Mouse (Mus musculus) kidney, embryonic 16.5 days (tissue): ENCODE data around the gene Capn5. TPM values are rescaled to one million over a fixed set of nuclear protein-coding genes. Genes with fewer than 3 reads are reported as not detected.
A peak's percentile ranks its signal among the peaks of the same experiment; 100 is the strongest.
"Not testable (repeated sequence)": the region's sequence is repeated elsewhere in the genome, so short reads cannot be mapped to it uniquely, and the experiment has no call there.

Experiments
- ATAC-seq: fragments of 200-750 bp; cut with Nextera tagmentation; 2 replicates; pipeline ENCODE4 v1.8.0; 2017; ENCODE audit warnings: moderate TSS enrichment; ENCODE audit not compliant: low FRiP score, low TSS enrichment
- H3K27ac ChIP-seq: fragments of 300-500 bp; sonication (generic); 2 replicates; pipeline ENCODE4 v1.5.1; 2014; ENCODE audit warnings: low read length
- H3K27me3 ChIP-seq: fragments of 300-500 bp; sonication (generic); 2 replicates; pipeline ENCODE4 v1.6.1; 2014; ENCODE audit warnings: low read length, control low read depth, mixed read lengths; ENCODE audit not compliant: insufficient read depth
- H3K36me3 ChIP-seq: fragments of 300-500 bp; sonication (generic); 2 replicates; pipeline ENCODE4 v1.6.1; 2014; ENCODE audit warnings: low read length, control low read depth, mixed read lengths; ENCODE audit not compliant: insufficient read depth
- H3K4me1 ChIP-seq: fragments of 300-500 bp; sonication (generic); 2 replicates; pipeline ENCODE4 v1.6.1; 2014; ENCODE audit warnings: low read length, control low read depth, mixed read lengths; ENCODE audit not compliant: insufficient read depth
- H3K4me2 ChIP-seq: fragments of 300-500 bp; sonication (generic); replicated peaks from 2 replicates; pipeline ENCODE4 v1.6.1; 2014; ENCODE audit warnings: low read depth, low read length
- H3K4me3 ChIP-seq: fragments of 300-500 bp; sonication (generic); 2 replicates; pipeline ENCODE4 v1.5.1; 2014; ENCODE audit warnings: mild to moderate bottlenecking, low read length
- H3K9ac ChIP-seq: fragments of 300-500 bp; sonication (generic); replicated peaks from 2 replicates; pipeline ENCODE4 v1.6.1; 2014; ENCODE audit warnings: low read length
- H3K9me3 ChIP-seq: fragments of 300-500 bp; sonication (generic); 2 replicates; pipeline ENCODE4 v1.6.1; 2016; ENCODE audit warnings: low read length, control low read depth
- WGBS: fragments of 180-500 bp; shearing (Covaris S2); extraction: QIAGEN DNeasy Blood & Tissue Kit; methylation state at CpG from one replicate; pipeline ENCODE4 v1.1.7; 2014; 5-methylcytosine and 5-hydroxymethylcytosine counted together
- polyA plus RNA-seq: library from polyadenylated mRNA; unstranded; fragments of >200 nt; fragmentation: Nextera tagmentation; extraction: Ambion mirVana; gene quantifications from 2 replicates; pipeline ENCODE4 v1.2.1, GENCODE M21; 2015

The Capn5 gene
- polyA plus RNA-seq, 1 experiment from 2014 or later, result 17.4 TPM

DNA sequence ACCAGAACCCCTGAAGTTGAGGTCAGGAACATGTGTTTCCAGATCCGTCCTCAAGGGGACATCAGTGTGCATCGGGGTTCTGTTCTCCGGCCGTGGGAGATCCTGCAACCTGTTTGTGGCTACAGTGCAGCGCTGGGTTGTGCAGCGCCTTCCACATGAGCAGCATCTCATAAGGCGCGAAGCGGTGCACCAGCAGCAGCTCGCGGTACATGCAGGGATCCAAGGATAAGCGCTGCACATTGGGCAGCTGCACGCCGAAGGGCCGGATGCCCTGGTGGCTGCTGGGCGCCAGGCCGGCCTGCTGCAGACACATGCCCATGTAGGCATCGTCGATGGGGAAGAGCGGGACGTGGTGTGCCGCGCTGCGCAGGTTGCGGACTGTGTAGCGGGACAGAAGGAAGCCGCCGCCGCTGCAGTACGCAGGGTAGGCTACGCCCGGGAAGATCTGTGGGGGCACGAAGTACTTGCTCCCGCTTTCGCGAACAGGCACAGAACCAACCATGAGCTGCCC, 15.5 kb upstream of the Capn5 start:
- WGBS, result 5% methylated on average over 36 of the region's 36 CpGs

DNA sequence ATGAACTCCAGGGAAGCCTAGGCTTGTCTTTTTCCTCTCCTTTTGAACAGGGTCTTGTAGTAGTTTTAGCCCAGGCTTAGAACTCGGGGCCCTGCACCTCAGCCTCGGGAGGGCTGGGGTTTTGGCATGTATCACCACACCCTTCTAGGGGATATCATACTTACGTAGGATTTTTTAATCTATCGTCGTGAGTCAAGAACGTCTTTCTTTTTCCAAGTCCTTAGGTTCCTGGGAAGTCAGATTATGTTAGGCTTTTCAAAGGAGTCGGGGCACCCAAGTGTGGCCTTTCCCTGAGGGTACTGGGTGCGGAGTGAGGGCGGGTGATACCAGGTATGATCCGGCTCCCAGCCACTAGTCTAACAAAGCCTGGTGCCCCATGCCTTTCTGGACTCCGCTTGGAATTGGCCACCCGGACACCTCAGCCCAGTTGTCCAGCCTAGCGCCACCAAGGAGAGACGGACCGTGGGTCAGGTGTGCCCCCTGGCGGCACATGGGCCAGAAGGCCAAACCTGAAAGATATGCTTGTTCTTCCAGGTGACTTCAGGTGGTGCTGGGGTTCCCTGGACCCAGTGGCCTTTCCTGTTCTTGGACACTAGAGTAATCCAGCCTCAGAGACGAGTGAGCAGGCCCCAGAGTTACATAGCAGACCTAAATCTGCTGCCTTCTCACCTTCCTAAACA, 13.6 kb upstream of the Capn5 start:
- H3K27ac ChIP-seq, result no peak overlapping the region
- H3K9ac ChIP-seq, result no peak overlapping the region
- H3K4me2 ChIP-seq, result no peak overlapping the region
- 58% methylated on average over 17 of the region's 17 CpGs for WGBS
- ATAC-seq, result peak; percentile 37; the same call in 1 of the 2 replicates
- peaks cover 40% of the 10 kb centered on the region for H3K27me3 ChIP-seq
- H3K4me1 ChIP-seq, result peaks cover 13% of the 10 kb centered on the region
- no peak overlapping the region for H3K4me3 ChIP-seq
- no peaks in the 10 kb centered on the region for H3K9me3 ChIP-seq
- H3K36me3 ChIP-seq, result no peaks in the 10 kb centered on the region

More for the DNA sequence above, 15.5 kb upstream of the Capn5 start:
- Histone ChIP-seq H3K9ac (peak overlapping the region; percentile 46; the same call in 1 of the 2 replicates), H3K4me1 (peaks cover 13% of the 10 kb centered on the region), H3K4me2 (peak overlapping the region; percentile 60), H3K27ac (no peak overlapping the region), H3K27me3 (peaks cover 40% of the 10 kb centered on the region), H3K36me3 (no peaks in the 10 kb centered on the region), H3K4me3 (peak overlapping the region; percentile 43), H3K9me3 (no peaks in the 10 kb centered on the region)
- peak; percentile 36 for ATAC-seq

DNA sequence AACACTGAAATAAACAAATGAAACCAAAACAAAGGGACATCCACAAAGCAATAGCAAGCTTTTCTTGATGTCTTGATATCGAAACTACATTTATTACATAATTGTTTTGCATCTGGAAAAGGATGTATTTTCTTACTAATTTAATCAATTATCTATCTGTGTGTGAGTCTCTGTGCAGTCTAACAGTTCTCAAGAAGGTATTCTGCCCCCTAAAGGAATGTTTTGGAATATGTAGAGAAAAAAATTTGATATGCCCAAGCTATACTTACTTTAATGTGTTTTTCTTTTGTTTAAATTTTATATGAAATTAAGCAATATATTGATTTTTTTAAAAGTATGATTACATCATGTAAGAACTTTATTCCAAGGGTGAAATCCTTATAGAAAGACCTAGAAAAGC, 12.5 kb upstream of the Capn5 start:
- no peak overlapping the region for H3K4me3 ChIP-seq
- peaks cover 35% of the 10 kb centered on the region for H3K27me3 ChIP-seq
- H3K9me3 ChIP-seq, result no peaks in the 10 kb centered on the region
- no peak overlapping the region for H3K9ac ChIP-seq
- H3K4me1 ChIP-seq, result peaks cover 13% of the 10 kb centered on the region
- no peak overlapping the region for H3K27ac ChIP-seq
- no peaks in the 10 kb centered on the region for H3K36me3 ChIP-seq
- ATAC-seq, result no peak
- WGBS, result 90% methylated on average over 1 of the region's 1 CpGs
- no peak overlapping the region for H3K4me2 ChIP-seq

DNA sequence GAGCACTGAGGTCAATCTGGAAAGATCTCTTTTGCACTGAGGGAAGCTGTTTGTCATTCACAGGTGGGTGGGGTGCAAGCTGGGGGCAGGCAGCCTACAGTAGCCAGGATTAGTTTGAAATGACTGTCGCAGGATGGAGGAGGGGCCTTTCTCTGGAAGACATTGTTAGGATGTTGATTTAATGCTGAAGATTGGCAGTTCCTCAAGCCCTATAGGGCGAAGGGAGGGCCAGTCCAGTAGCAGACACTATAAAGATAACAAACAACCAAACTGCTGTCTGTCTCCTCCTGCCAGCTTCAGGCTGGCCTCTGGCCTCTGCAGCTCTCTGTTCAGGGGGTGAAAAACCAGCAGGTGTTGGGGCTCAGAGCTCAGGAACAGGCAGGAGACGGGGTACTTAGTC, 11.7 kb upstream of the Capn5 start:
- Histone ChIP-seq H3K27me3 (peaks cover 27% of the 10 kb centered on the region), H3K4me2 (no peak overlapping the region), H3K36me3 (no peaks in the 10 kb centered on the region), H3K9ac (no peak overlapping the region), H3K4me3 (no peak overlapping the region), H3K27ac (no peak overlapping the region), H3K9me3 (no peaks in the 10 kb centered on the region), H3K4me1 (peaks cover 18% of the 10 kb centered on the region)
- no peak for ATAC-seq
- WGBS, result 24% methylated on average over 3 of the region's 3 CpGs

DNA sequence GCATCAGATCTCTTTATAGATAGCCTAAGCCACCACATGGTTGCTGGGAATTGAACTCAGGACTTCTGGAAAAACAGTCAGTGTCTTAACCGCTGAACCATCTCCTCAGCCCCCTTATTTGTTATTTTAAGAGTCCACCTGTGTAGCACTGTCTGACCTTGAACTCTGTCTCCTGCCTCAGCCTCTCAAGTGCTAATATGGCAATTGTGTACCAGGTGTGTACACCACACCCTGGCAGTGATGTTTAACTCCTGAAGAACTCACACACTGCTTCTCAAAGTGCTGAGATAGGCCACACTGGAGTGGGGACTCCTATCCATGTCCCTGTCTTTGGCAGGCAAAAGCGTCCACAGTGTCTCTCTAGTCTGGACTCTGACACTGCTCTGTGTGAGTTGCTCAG, 10.6 kb upstream of the Capn5 start:
- Histone ChIP-seq H3K4me3 (no peak overlapping the region), H3K27me3 (peaks cover 16% of the 10 kb centered on the region), H3K4me2 (no peak overlapping the region), H3K36me3 (no peaks in the 10 kb centered on the region), H3K4me1 (peaks cover 11% of the 10 kb centered on the region; the same call in 1 of the 2 replicates), H3K9me3 (no peaks in the 10 kb centered on the region), H3K27ac (no peak overlapping the region), H3K9ac (no peak overlapping the region)
- no peak for ATAC-seq
- WGBS, result 79% methylated on average over 2 of the region's 2 CpGs

DNA sequence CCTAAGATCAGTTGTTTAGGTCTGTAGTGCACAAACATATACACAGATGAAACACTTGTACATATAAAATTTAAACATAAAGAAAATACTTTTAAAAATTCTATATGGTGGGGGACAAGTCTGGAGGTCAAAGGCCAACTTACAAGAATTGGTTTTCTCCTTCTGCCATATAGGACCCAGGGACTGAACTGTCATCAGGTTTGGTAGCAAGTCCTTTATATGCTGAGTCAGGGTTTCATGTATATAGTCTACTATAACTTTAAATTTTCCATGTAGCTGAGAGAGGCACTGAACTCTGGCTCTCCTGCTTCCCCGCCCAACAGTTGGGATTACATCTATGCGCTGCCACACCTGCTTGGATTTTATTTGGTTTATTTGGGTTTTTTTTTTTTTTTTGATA, 10.2 kb upstream of the Capn5 start:
- 95% methylated on average over 2 of the region's 2 CpGs for WGBS
- H3K4me3 ChIP-seq, result no peak overlapping the region
- no peak overlapping the region for H3K9ac ChIP-seq
- no peak overlapping the region for H3K4me2 ChIP-seq
- ATAC-seq, result no peak
- H3K27ac ChIP-seq, result no peak overlapping the region
- H3K9me3 ChIP-seq, result no peaks in the 10 kb centered on the region
- H3K27me3 ChIP-seq, result peaks cover 11% of the 10 kb centered on the region
- H3K4me1 ChIP-seq, result peaks cover 7% of the 10 kb centered on the region; the same call in 1 of the 2 replicates
- no peaks in the 10 kb centered on the region for H3K36me3 ChIP-seq

DNA sequence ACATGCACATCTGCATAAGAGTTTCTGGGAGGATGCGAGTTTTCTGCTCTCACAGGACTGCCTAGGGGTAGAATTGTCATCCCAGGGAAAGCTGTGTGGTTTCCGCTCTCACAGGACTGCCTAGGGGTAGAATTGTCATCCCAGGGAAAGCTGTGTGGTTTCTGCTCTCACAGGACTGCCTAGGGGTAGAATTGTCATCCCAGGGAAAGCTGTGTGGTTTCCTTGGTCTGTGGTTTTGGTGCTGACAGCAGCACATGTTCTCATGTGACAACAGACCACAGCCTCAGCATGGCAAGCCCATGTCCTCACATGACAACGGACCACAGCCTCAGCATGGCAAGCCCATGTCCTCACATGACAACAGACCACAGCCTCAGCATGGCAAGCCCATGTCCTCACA, 9.3 kb upstream of the Capn5 start:
- H3K9ac ChIP-seq, H3K9me3 ChIP-seq, H3K4me3 ChIP-seq, H3K27me3 ChIP-seq, H3K36me3 ChIP-seq, H3K27ac ChIP-seq, H3K4me1 ChIP-seq, H3K4me2 ChIP-seq, ATAC-seq: not testable (repeated sequence)
- 81% methylated on average over 3 of the region's 3 CpGs for WGBS

DNA sequence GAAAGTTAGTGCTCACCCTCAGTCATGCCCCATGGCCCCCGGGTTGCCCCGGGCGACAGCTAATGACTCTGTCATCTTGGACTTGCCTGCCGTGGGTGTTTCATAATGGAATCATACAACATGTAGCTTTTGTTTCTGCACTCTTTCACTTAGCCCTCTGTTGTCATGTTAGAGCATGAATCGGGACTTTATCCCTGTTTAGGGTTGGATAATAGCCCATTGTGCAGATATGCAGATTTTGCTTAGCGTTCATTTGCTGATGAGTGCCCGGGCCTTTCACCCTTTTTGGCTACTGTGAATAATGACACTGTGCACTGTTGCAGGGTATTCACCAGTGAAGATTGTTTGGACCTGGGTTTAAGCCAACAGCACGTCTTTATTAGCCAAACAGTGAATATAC, 8.6 kb upstream of the Capn5 start:
- Histone ChIP-seq H3K27ac (no peak overlapping the region), H3K4me1 (peaks cover 5% of the 10 kb centered on the region; the same call in 1 of the 2 replicates), H3K9ac (no peak overlapping the region), H3K36me3 (no peaks in the 10 kb centered on the region), H3K4me3 (no peak overlapping the region), H3K27me3 (no peaks in the 10 kb centered on the region; the same call in 1 of the 2 replicates), H3K9me3 (no peaks in the 10 kb centered on the region), H3K4me2 (no peak overlapping the region)
- ATAC-seq, result no peak
- WGBS, result 70% methylated on average over 8 of the region's 8 CpGs

DNA sequence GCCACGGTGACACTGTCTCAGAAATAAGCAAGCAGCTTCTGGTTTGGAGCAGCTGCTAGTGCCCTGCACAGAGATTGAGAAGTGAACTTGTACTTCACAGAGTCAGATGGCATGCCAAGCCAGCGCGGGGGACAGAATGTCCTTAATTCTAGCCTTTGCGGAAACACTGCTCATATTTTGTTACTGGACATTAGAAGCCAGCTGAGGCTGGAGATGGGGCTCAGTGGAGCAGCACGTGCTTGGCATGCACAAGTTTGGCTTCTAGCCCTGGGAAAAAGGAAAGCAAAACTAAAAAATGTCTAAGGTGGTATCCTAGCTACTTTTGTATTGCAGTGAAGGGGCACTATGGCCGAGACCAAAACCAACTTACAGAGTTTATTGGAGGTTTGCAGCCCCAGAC, 7.3 kb upstream of the Capn5 start:
- Histone ChIP-seq H3K27ac (peak overlapping the region; percentile 61; the same call in 1 of the 2 replicates), H3K27me3 (no peaks in the 10 kb centered on the region), H3K4me3 (no peak overlapping the region), H3K36me3 (no peaks in the 10 kb centered on the region), H3K9me3 (no peaks in the 10 kb centered on the region), H3K4me1 (peaks cover 5% of the 10 kb centered on the region; the same call in 1 of the 2 replicates), H3K4me2 (no peak overlapping the region), H3K9ac (no peak overlapping the region)
- 64% methylated on average over 6 of the region's 6 CpGs for WGBS
- no peak for ATAC-seq

DNA sequence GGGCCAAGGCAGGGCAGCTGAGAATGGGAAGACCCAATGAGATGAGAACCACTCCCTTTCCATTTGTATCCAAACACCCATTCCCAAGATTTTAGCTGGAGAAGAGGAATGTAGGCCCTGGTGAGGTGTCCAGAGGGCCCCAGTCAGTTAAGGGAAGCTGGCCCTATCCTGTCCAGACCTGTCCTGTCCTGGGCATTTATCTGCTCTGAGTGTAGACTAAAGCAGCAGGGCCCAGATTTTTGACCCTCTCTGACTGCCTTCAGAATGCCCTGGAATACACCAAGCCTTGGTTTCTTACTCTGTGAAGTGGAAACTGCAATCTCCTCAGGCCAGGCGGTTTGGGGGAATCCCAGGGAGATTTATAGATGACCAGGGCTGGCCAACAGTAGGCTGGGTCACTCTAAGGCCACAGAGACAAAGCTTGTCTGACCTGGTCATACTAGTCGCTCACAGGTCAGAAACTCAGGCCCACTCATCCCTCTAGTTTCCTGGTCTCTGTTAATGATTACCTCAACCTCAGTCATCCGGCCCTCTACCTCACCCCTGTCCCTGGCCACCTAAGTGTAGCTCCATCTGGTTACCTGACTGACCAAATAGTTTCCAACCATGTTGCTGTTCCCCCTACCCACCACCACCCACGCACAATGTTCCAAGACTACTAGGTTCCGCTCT, 622 bp upstream of the Capn5 start:
- Histone ChIP-seq H3K4me2 (peak overlapping the region; percentile 79), H3K27ac (peak overlapping the region; percentile 85), H3K9me3 (no peaks in the 10 kb centered on the region), H3K4me3 (peak overlapping the region; percentile 85), H3K9ac (peak overlapping the region; percentile 64), H3K27me3 (no peaks in the 10 kb centered on the region), H3K4me1 (peaks cover 22% of the 10 kb centered on the region), H3K36me3 (no peaks in the 10 kb centered on the region)
- peak; percentile 57 for ATAC-seq
- 59% methylated on average over 5 of the region's 5 CpGs for WGBS
